Mouse (Mus musculus) liver, postnatal 0 days (tissue): ENCODE data around the gene Timp3. TPM values are rescaled to one million over a fixed set of nuclear protein-coding genes. Genes with fewer than 3 reads are reported as not detected.

Experiments used
- ATAC-seq: fragments of 200-750 bp; cut with Nextera tagmentation; 2 replicates; pipeline ENCODE4 v1.8.0; 2017; ENCODE audit warnings: mild to moderate bottlenecking, moderate library complexity
- DNase-seq: peaks from one replicate; pipeline ENCODE4 v3.0.0-alpha.2; 2016
- H3K27ac ChIP-seq: fragments of 300-500 bp; sonication (generic); 2 replicates; pipeline ENCODE4 v1.5.1; 2014; ENCODE audit warnings: antibody characterized with exemption, moderate library complexity, mild to moderate bottlenecking, low read depth
- H3K27me3 ChIP-seq: fragments of 300-500 bp; sonication (generic); 2 replicates; pipeline ENCODE4 v1.6.1; 2014; ENCODE audit warnings: low read length, control low read depth, mixed read lengths; ENCODE audit not compliant: insufficient read depth
- H3K36me3 ChIP-seq: fragments of 300-500 bp; sonication (generic); replicated peaks from 2 replicates; pipeline ENCODE4 v1.6.1; 2014; ENCODE audit warnings: mild to moderate bottlenecking, control low read depth, low read length, moderate library complexity, mixed read lengths; ENCODE audit not compliant: insufficient read depth
- H3K4me1 ChIP-seq: fragments of 300-500 bp; sonication (generic); 2 replicates; pipeline ENCODE4 v1.6.1; 2014; ENCODE audit warnings: antibody characterized with exemption, mild to moderate bottlenecking, control low read depth; ENCODE audit not compliant: insufficient read depth
- H3K4me2 ChIP-seq: fragments of 300-500 bp; sonication (generic); 2 replicates; pipeline ENCODE4 v1.6.1; 2014; ENCODE audit warnings: low read depth, mild to moderate bottlenecking, low read length, moderate library complexity, mixed read lengths
- H3K4me3 ChIP-seq: fragments of 300-500 bp; sonication (generic); 2 replicates; pipeline ENCODE4 v1.5.1; 2014; ENCODE audit warnings: low read depth, low read length
- H3K9ac ChIP-seq: fragments of 300-500 bp; sonication (generic); replicated peaks from 2 replicates; pipeline ENCODE4 v1.6.1; 2014; ENCODE audit warnings: mild to moderate bottlenecking, moderate library complexity
- H3K9me3 ChIP-seq: fragments of 300-500 bp; sonication (generic); 2 replicates; pipeline ENCODE4 v1.6.1; 2016; ENCODE audit warnings: mild to moderate bottlenecking, control low read depth, low read length, mixed read lengths
- CTCF ChIP-seq: sonication (generic); IDR thresholded peaks from 2 replicates; pipeline ENCODE4 v1.5.1; 2016; ENCODE audit warnings: antibody characterized with exemption, low read depth
- EP300 ChIP-seq: IDR thresholded peaks from 2 replicates; pipeline ENCODE4 v1.6.1; 2016; ENCODE audit warnings: antibody characterized with exemption, low read depth, mild to moderate bottlenecking
- WGBS: fragments of 180-500 bp; shearing (Covaris S2); extraction: QIAGEN DNeasy Blood & Tissue Kit; methylation state at CpG from one replicate; pipeline ENCODE4 v1.1.7; 2014; ENCODE audit not compliant: insufficient replicate concordance; 5-methylcytosine and 5-hydroxymethylcytosine counted together
- polyA plus RNA-seq: library from polyadenylated mRNA; unstranded; fragments of >200 nt; fragmentation: Nextera tagmentation; extraction: Ambion mirVana; gene quantifications from 2 replicates; pipeline ENCODE4 v1.2.1, GENCODE M21; 2015

The Timp3 gene
- polyA plus RNA-seq, 1 experiment from 2014 or later: 7.9 TPM

- TF ChIP-seq EP300 (no peak), CTCF (no peak)
- ATAC-seq: no peak
Measured at GRCm38 (mm10) chr10:86307235-86307634, 7.1 kb downstream of the Timp3 start.

GRCm38 (mm10) chr10:86310527-86310926 lies 10.4 kb downstream of the Timp3 start:
- no peaks in the 10 kb centered on the region for H3K36me3 ChIP-seq
- H3K4me3 ChIP-seq: no peak overlapping the region
- no peak overlapping the region for H3K27ac ChIP-seq
- H3K9me3 ChIP-seq: no peaks in the 10 kb centered on the region
- H3K27me3 ChIP-seq: no peaks in the 10 kb centered on the region
- H3K4me1 ChIP-seq: no peaks in the 10 kb centered on the region
- ATAC-seq (no peak), DNase-seq (no peak)
- no peak for TF ChIP-seq CTCF
- no peak for TF ChIP-seq EP300
- 64% methylated on average over 6 of the region's 6 CpGs for WGBS
- no peak overlapping the region for H3K9ac ChIP-seq
- H3K4me2 ChIP-seq: no peak overlapping the region

More at GRCm38 (mm10) chr10:86307235-86307634, 7.1 kb downstream of the Timp3 start:
- no peak overlapping the region for H3K4me2 ChIP-seq
- H3K27ac ChIP-seq: no peak overlapping the region
- no peak overlapping the region for H3K4me3 ChIP-seq
- WGBS: 76% methylated on average over 4 of the region's 4 CpGs
- DNase-seq: no peak
- H3K9ac ChIP-seq: no peak overlapping the region
- 0 out of 2 replicates have a peak, but pooled peaks cover under 1% of the 10 kb centered on the region for H3K27me3 ChIP-seq
- H3K36me3 ChIP-seq: no peaks in the 10 kb centered on the region
- no peaks in the 10 kb centered on the region for H3K9me3 ChIP-seq
- H3K4me1 ChIP-seq: peaks cover 4% of the 10 kb centered on the region; the same call in 1 of the 2 replicates

- TF ChIP-seq EP300 (no peak), CTCF (no peak)
- no peak for ATAC-seq
Measured at GRCm38 (mm10) chr10:86312976-86313375, 12.8 kb downstream of the Timp3 start.

DNA sequence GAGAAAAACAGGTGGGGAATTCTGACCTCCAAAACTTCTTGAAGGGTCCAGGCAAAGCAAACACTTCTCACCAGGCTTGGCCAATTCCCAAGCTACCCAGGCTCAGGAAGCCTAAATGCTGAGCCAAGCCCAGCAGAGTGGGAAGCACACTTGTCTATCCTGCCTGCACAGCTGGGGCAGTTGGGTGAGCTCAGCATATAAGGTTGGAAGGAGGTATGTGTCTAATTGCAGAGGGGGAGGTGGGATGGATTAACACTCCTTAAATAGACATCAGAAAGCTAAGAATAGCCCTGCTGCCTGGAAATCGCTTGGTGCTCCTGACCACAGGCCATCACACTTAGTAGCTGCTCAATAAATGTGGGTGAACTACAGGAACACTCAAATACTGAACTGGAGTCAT lies 13.3 kb downstream of the Timp3 start:
- no peaks in the 10 kb centered on the region for H3K36me3 ChIP-seq
- TF ChIP-seq CTCF (no peak), EP300 (no peak)
- 50% methylated on average over 1 of the region's 1 CpGs for WGBS
- no peak overlapping the region for H3K4me2 ChIP-seq
- no peaks in the 10 kb centered on the region for H3K4me1 ChIP-seq
- H3K27ac ChIP-seq: no peak overlapping the region
- DNase-seq (no peak), ATAC-seq (no peak)
- no peaks in the 10 kb centered on the region for H3K9me3 ChIP-seq
- no peak overlapping the region for H3K9ac ChIP-seq
- H3K4me3 ChIP-seq: no peak overlapping the region
- no peaks in the 10 kb centered on the region for H3K27me3 ChIP-seq

More at GRCm38 (mm10) chr10:86312976-86313375, 12.8 kb downstream of the Timp3 start:
- Histone ChIP-seq H3K27ac (no peak overlapping the region), H3K9ac (no peak overlapping the region), H3K4me1 (no peaks in the 10 kb centered on the region), H3K36me3 (no peaks in the 10 kb centered on the region), H3K4me2 (no peak overlapping the region), H3K27me3 (no peaks in the 10 kb centered on the region), H3K9me3 (no peaks in the 10 kb centered on the region), H3K4me3 (no peak overlapping the region)
- 70% methylated on average over 3 of the region's 3 CpGs for WGBS
- no peak for DNase-seq

- Histone ChIP-seq H3K9ac (no peak overlapping the region), H3K4me1 (no peaks in the 10 kb centered on the region), H3K27ac (no peak overlapping the region), H3K9me3 (no peaks in the 10 kb centered on the region), H3K27me3 (no peaks in the 10 kb centered on the region), H3K4me3 (no peak overlapping the region), H3K36me3 (no peaks in the 10 kb centered on the region), H3K4me2 (no peak overlapping the region)
- no peak for ATAC-seq
- DNase-seq: no peak
- TF ChIP-seq EP300: no peak
- TF ChIP-seq CTCF: no peak
- WGBS: 55% methylated on average over 3 of the region's 3 CpGs
Measured at GRCm38 (mm10) chr10:86315513-86315912, 15.3 kb downstream of the Timp3 start.

DNA sequence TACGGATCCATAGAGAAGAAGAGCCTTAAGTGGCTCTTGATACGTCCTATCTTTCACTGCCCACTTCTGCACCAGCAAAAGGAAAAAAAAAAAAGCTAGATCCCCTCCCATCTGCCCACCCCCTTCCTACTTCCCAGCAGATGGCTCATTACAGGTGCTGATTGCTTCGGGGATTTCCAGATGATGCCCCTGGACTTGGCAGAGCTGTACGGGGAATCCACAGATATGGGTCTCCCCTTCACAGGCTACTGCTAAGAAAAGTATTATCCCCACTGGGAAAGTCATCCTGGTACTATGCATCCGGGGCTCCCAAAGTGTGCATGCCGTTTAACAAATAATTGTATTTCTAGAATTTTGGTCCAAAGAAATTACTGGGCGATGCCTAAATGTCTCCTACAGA lies 17.5 kb downstream of the Timp3 start:
- Histone ChIP-seq H3K4me2 (no peak overlapping the region), H3K27me3 (no peaks in the 10 kb centered on the region), H3K4me1 (no peaks in the 10 kb centered on the region), H3K4me3 (no peak overlapping the region), H3K9ac (no peak overlapping the region), H3K9me3 (no peaks in the 10 kb centered on the region), H3K36me3 (no peaks in the 10 kb centered on the region), H3K27ac (no peak overlapping the region)
- DNase-seq (no peak), ATAC-seq (no peak)
- TF ChIP-seq CTCF (no peak), EP300 (no peak)
- 79% methylated on average over 7 of the region's 7 CpGs for WGBS

- H3K36me3 ChIP-seq: no peaks in the 10 kb centered on the region
- DNase-seq (no peak), ATAC-seq (no peak)
- TF ChIP-seq CTCF (no peak), EP300 (no peak)
- H3K27me3 ChIP-seq: no peaks in the 10 kb centered on the region
- H3K4me2 ChIP-seq: no peak overlapping the region
- H3K4me1 ChIP-seq: no peaks in the 10 kb centered on the region
- H3K9me3 ChIP-seq: no peaks in the 10 kb centered on the region
- no peak overlapping the region for H3K9ac ChIP-seq
- no peak overlapping the region for H3K4me3 ChIP-seq
- H3K27ac ChIP-seq: no peak overlapping the region
- WGBS: 81% methylated on average over 5 of the region's 5 CpGs
Measured at GRCm38 (mm10) chr10:86318552-86319140, 18.5 kb downstream of the Timp3 start.
